Mouse (Mus musculus): ENCODE data around the gene Gm12117. TPM values are rescaled to one million over a fixed set of nuclear protein-coding genes. Genes with fewer than 3 reads are reported as not detected.

Gm12117 gene
- polyA plus RNA-seq, 1 experiment from 2014 or later: not detected

DNA sequence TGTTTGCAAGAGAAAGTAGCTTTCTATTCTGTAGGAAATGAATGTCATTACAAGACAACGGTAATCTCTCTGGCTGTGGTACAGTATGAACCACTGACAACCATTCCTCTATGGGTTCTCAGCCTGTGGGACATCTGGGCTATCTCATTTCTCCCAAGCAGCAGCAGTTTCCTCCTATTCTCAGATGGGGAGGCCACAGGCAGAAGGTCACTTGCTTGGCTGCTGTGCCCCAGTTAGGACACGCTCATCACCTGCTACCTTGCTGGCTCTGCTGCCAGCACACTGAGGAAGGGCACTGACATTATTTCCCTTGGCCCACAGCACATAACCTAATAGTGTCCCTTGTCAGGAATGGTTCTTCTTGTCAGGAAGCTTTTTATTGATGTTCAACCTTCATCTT, 48.4 kb downstream of the Gm12117 start:
- no peaks in the 10 kb centered on the region for H3K36me3 ChIP-seq
- H3K27ac ChIP-seq: no peak overlapping the region
- H3K9me3 ChIP-seq: no peaks in the 10 kb centered on the region
- H3K4me3 ChIP-seq: no peak overlapping the region
- H3K4me1 ChIP-seq (replicated peaks): peaks cover 21% of the 10 kb centered on the region
- no peak for DNase-seq (ENCODE audit: low spot score)
- 94% methylated on average over 2 of the region's 2 CpGs for WGBS
- no peaks in the 10 kb centered on the region; the same call in 1 of the 2 replicates for H3K27me3 ChIP-seq (ENCODE audit: insufficient read depth, poor library complexity, severe bottlenecking)

DNA sequence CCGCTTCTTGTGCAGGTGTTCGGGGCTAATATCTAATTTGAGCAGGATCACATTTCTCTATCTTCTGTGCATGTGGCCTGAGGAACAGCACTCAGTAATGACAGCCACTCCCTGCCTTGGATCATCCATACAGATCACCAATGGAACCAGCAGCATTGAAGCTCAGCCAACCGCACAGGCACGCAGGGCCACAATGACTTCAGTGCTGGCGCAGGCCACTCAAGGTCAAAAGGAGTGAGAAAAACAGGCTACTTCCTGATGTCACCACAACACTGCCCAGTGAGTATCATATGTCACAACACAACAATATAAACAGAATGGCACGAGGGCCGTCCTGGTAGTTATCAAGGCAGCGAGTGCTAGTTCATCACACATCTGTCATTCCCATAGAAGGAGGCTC, 50.0 kb downstream of the Gm12117 start:
- Histone ChIP-seq H3K4me1 (replicated peaks) (peaks cover 29% of the 10 kb centered on the region), H3K27ac (no peak overlapping the region), H3K4me3 (no peak overlapping the region), H3K9me3 (no peaks in the 10 kb centered on the region), H3K27me3 (ENCODE audit: insufficient read depth, poor library complexity, severe bottlenecking) (no peaks in the 10 kb centered on the region), H3K36me3 (no peaks in the 10 kb centered on the region)
- WGBS: 70% methylated on average over 8 of the region's 8 CpGs
- peak; percentile 17 for DNase-seq (ENCODE audit: low spot score)

Other genes with a start within 250 kb of the Gm12117 start
- 5.9 and 7.7 TPM in 2 replicates for gene Fgf18, start 129.3 kb downstream of the Gm12117 start, polyA plus RNA-seq (2016; fragmentation: Nextera tagmentation; extraction: Ambion mirVana)
- gene Npm1, start 113.5 kb downstream of the Gm12117 start, polyA plus RNA-seq (2016; fragmentation: Nextera tagmentation; extraction: Ambion mirVana): 691 and 1,253 TPM in 2 replicates
- 11.9 and 17.9 TPM in 2 replicates for gene Tlx3, start 73.1 kb downstream of the Gm12117 start, polyA plus RNA-seq (2016; fragmentation: Nextera tagmentation; extraction: Ambion mirVana)
- gene Ranbp17, start 237.0 kb upstream of the Gm12117 start, polyA plus RNA-seq (2016; fragmentation: Nextera tagmentation; extraction: Ambion mirVana): 11.5 and 13.4 TPM in 2 replicates